Mouse (Mus musculus) adrenal gland, adult (tissue): ENCODE data around the gene Kcnab3.
A peak's percentile ranks its signal among the peaks of the same experiment; 100 is the strongest.

Experiments used
- DNase-seq, 2 experiments: peaks; one replicate each; pipeline ENCODE4 v3.0.0; 2022 to 2023; ENCODE audit warnings: low spot score in 1 of 2; ENCODE audit not compliant: inconsistent age in 2 of 2

Gene Kcnab3

GRCm38 (mm10) chr11:69369990-69370816 lies 44.1 kb downstream of the Kcnab3 start:
- no peak for DNase-seq

GRCm38 (mm10) chr11:69370817-69371215 lies 44.8 kb downstream of the Kcnab3 start:
- peak in 1 of 2 experiments; percentile 57 for DNase-seq

GRCm38 (mm10) chr11:69371601-69372000 lies 45.5 kb downstream of the Kcnab3 start:
- DNase-seq = no peak

- DNase-seq = peak in 1 of 2 experiments; percentile 63
Measured at GRCm38 (mm10) chr11:69372056-69372779, 46.2 kb downstream of the Kcnab3 start.

- DNase-seq = peak in 1 of 2 experiments; percentile 61
Measured at GRCm38 (mm10) chr11:69372780-69373170, 46.7 kb downstream of the Kcnab3 start.

GRCm38 (mm10) chr11:69373223-69373965 lies 47.3 kb downstream of the Kcnab3 start:
- no peak for DNase-seq

- DNase-seq = no peak
Measured at GRCm38 (mm10) chr11:69375646-69376045, 49.6 kb downstream of the Kcnab3 start.

- no peak for DNase-seq
Measured at GRCm38 (mm10) chr11:69377766-69378165, 51.7 kb downstream of the Kcnab3 start.

- no peak for DNase-seq
Measured at GRCm38 (mm10) chr11:69379600-69379999, 53.5 kb downstream of the Kcnab3 start.

- no peak for DNase-seq
Measured at GRCm38 (mm10) chr11:69381356-69381755, 55.3 kb downstream of the Kcnab3 start.
